Mouse (Mus musculus): Measurements from ENCODE around the gene Slc2a1. TPM values are rescaled to one million over a fixed set of nuclear protein-coding genes. Genes with fewer than 3 reads are reported as not detected.
A peak's percentile ranks its signal among the peaks of the same experiment; 100 is the strongest.

The Slc2a1 gene
- total and polyA plus RNA-seq, 3 experiments: 33.4 to 64.9 (median 46.2) TPM

DNA sequence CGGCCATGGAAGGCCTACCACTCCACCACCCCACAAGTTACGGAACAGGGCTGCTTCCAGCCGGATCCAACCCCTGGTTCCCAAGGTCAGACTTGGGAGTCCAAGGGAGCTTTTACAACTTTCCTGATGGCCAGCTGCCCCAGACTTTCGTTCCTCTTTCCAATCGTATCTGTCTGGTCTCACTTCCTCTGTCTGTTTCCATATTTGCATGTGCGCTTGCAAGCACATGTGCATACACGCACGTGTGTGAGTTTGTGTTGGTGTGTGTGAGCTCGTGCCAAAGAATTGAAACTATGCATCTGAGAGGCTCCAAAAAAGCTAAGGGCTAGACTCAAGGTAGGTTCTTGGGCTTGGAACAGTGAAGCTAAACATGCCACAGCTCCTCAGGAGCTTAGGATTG lies 72.9 kb downstream of the Slc2a1 start:
- no peaks in the 10 kb centered on the region for H3K36me3 ChIP-seq (replicated peaks in 1 of 2; ENCODE audit: control insufficient read depth in 1 of 2, insufficient read depth in 1 of 2, low read length in 1 of 2)
- dilution Hi-C loops (cut with MboI; ENCODE audit: extremely low pct_ligation_motif_present, extremely low pct_unique_long_range_greater_than_20kb, low sequenced_read_pairs): no loop called here

DNA sequence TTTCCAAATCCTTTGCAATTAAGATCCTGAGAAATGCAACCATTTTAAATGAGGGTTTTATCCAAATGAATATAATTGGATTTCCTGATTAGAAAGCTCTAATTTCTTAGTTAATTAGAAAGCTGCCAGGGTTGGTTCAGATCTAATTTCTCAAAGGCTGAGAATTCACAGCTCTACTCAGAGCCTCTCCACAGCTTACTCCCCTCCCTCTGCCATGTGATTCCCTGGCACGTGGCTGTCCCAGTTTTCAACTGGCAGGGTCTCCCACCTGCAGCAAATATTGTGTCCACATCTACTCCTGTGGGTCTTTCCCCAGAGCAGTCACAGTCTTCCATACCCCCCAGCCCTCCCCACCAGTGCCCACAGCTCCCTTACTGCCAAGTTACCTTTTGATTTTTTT lies 75.0 kb downstream of the Slc2a1 start:
- TF ChIP-seq ZC3H11A (IDR thresholded peaks at IDR 0.05; ENCODE audit: low read depth, low read length) (no peak), JUN (IDR thresholded peaks at IDR 0.05; ENCODE audit: insufficient read depth, low read depth, low read length) (no peak), ZKSCAN1 (IDR thresholded peaks at IDR 0.05; ENCODE audit: borderline replicate concordance, low read depth, low read length) (no peak), MAX (IDR thresholded peaks at IDR 0.05; ENCODE audit: low read length) (no peak), PAX5 (IDR thresholded peaks at IDR 0.05; ENCODE audit: low read length) (no peak), RAD21 (IDR thresholded peaks at IDR 0.05; ENCODE audit: low read depth, low read length) (no peak), NELFE (IDR thresholded peaks at IDR 0.05; ENCODE audit: low read depth, low read length) (no peak), MAFK (IDR thresholded peaks at IDR 0.05; ENCODE audit: insufficient replicate concordance, low read length) (no peak), SMC3 (IDR thresholded peaks at IDR 0.05; ENCODE audit: low read depth, low read length) (no peak), SIN3A (IDR thresholded peaks at IDR 0.05; ENCODE audit: low read length) (no peak), KAT2A (IDR thresholded peaks at IDR 0.05; ENCODE audit: insufficient replicate concordance, low read length) (no peak), USF2 (conservative IDR thresholded peaks at IDR 0.05; ENCODE audit: low read depth, low read length) (no peak), BHLHE40 (IDR thresholded peaks at IDR 0.05; ENCODE audit: low read depth, low read length) (no peak)
- Histone ChIP-seq H3K36me3 (replicated peaks in 1 of 2; ENCODE audit: control insufficient read depth in 1 of 2, insufficient read depth in 1 of 2, low read length in 1 of 2) (no peaks in the 10 kb centered on the region), H3K4me1 (ENCODE audit: control insufficient read depth in 1 of 2, insufficient read depth in 2 of 2) (peaks cover 7 to 18% of the 10 kb centered on the region in 2 experiments), H3K4me2 (ENCODE audit: insufficient read depth, low read depth, poor library complexity, severe bottlenecking) (no peak overlapping the region), H3K9ac (ENCODE audit: insufficient read depth, low read depth) (no peak overlapping the region), H3K79me2 (replicated peaks; ENCODE audit: control insufficient read depth, extremely low read depth, insufficient read depth, poor library complexity, severe bottlenecking) (no peaks in the 10 kb centered on the region), H3K4me3 (replicated peaks in 1 of 3; ENCODE audit: low read depth in 2 of 3, low read length in 2 of 3, poor library complexity in 1 of 3) (no peak overlapping the region), H3K27me3 (replicated peaks) (peaks cover 30% of the 10 kb centered on the region), H3K27ac (ENCODE audit: insufficient read depth, low read depth) (no peak overlapping the region), H3K9me3 (replicated peaks; ENCODE audit: low read length) (no peaks in the 10 kb centered on the region)
- in situ Hi-C loops (cut with MboI; ENCODE audit: low pct_ligation_motif_present, low pct_unique_long_range_greater_than_20kb, low sequenced_read_pairs) (no loop called here), dilution Hi-C loops (cut with MboI; ENCODE audit: extremely low pct_ligation_motif_present, extremely low pct_unique_long_range_greater_than_20kb, low sequenced_read_pairs) (no loop called here)
- DNase-seq (ENCODE audit: extremely low read depth): no peak

More for the DNA sequence above, 72.9 kb downstream of the Slc2a1 start:
- Histone ChIP-seq H3K9me3 (replicated peaks; ENCODE audit: low read length) (no peaks in the 10 kb centered on the region), H3K27ac (ENCODE audit: insufficient read depth, low read depth) (no peak overlapping the region), H3K27me3 (replicated peaks) (peaks cover 32% of the 10 kb centered on the region), H3K4me2 (ENCODE audit: insufficient read depth, low read depth, poor library complexity, severe bottlenecking) (0 out of 2 replicates have a peak overlapping the region, but pooled peaks have one; percentile 3), H3K4me1 (ENCODE audit: control insufficient read depth in 1 of 2, insufficient read depth in 2 of 2) (peaks cover 7 to 23% of the 10 kb centered on the region in 2 experiments), H3K9ac (ENCODE audit: insufficient read depth, low read depth) (no peak overlapping the region), H3K79me2 (replicated peaks; ENCODE audit: control insufficient read depth, extremely low read depth, insufficient read depth, poor library complexity, severe bottlenecking) (no peaks in the 10 kb centered on the region), H3K4me3 (replicated peaks in 1 of 3; ENCODE audit: low read depth in 2 of 3, low read length in 2 of 3, poor library complexity in 1 of 3) (no peak overlapping the region)
- peak; percentile 63 for DNase-seq (ENCODE audit: extremely low read depth)
- in situ Hi-C loops (cut with MboI; ENCODE audit: low pct_ligation_motif_present, low pct_unique_long_range_greater_than_20kb, low sequenced_read_pairs): no loop called here
- no peak for TF ChIP-seq JUND (conservative IDR thresholded peaks at IDR 0.05; ENCODE audit: low read depth, low read length)
- TF ChIP-seq RCOR1 (conservative IDR thresholded peaks at IDR 0.05; ENCODE audit: low read depth, low read length): peak; percentile 83; the same call in 1 of the 2 replicates
- TF ChIP-seq POLR2A (IDR thresholded peaks at IDR 0.05; ENCODE audit: low read depth, low read length): no peak
- TF ChIP-seq TCF12 (IDR thresholded peaks at IDR 0.05; ENCODE audit: low read depth, low read length): peak; percentile 73
- peak; percentile 79 for TF ChIP-seq MXI1 (IDR thresholded peaks at IDR 0.05; ENCODE audit: low read depth, low read length)
- peak; percentile 87 for TF ChIP-seq EP300 (IDR thresholded peaks at IDR 0.05; ENCODE audit: low read length)
- TF ChIP-seq ZMIZ1 (IDR thresholded peaks at IDR 0.05; ENCODE audit: low read depth, low read length): no peak
- peak; percentile 98 for TF ChIP-seq MYC (IDR thresholded peaks at IDR 0.05; ENCODE audit: low read depth, low read length)
- TF ChIP-seq CHD2 (IDR thresholded peaks at IDR 0.05; ENCODE audit: low read length): peak; percentile 54; the same call in 1 of the 2 replicates
- TF ChIP-seq CHD1 (IDR thresholded peaks at IDR 0.05; ENCODE audit: low read depth, low read length): no peak
- no peak for TF ChIP-seq JUN (IDR thresholded peaks at IDR 0.05; ENCODE audit: insufficient read depth, low read depth, low read length)
- TF ChIP-seq MAZ (IDR thresholded peaks at IDR 0.05; ENCODE audit: low read depth, low read length): 0 out of 2 replicates have a peak, but pooled peaks have one; percentile 14
- peak; percentile 48; the same call in 1 of the 2 replicates for TF ChIP-seq MEF2A (IDR thresholded peaks at IDR 0.05; ENCODE audit: borderline replicate concordance, low read depth, low read length)
- TF ChIP-seq TBP (conservative IDR thresholded peaks at IDR 0.05; ENCODE audit: low read depth, low read length): no peak
- TF ChIP-seq MAX (IDR thresholded peaks at IDR 0.05; ENCODE audit: low read length): peak; percentile 98
- TF ChIP-seq NRF1 (IDR thresholded peaks at IDR 0.05; ENCODE audit: low read depth, low read length): 0 out of 2 replicates have a peak, but pooled peaks have one; percentile 11
- TF ChIP-seq ETS1 (conservative IDR thresholded peaks at IDR 0.05; ENCODE audit: low read depth, low read length): peak; percentile 87
- peak; percentile 100 for TF ChIP-seq BHLHE40 (IDR thresholded peaks at IDR 0.05; ENCODE audit: low read depth, low read length)
- TF ChIP-seq IRF4 (IDR thresholded peaks at IDR 0.05; ENCODE audit: low read depth, low read length): peak; percentile 82
- TF ChIP-seq ELF1 (IDR thresholded peaks at IDR 0.05; ENCODE audit: low read depth, low read length): no peak
- TF ChIP-seq SIN3A (IDR thresholded peaks at IDR 0.05; ENCODE audit: low read length): peak; percentile 65; the same call in 1 of the 2 replicates

Data from CH12.LX (cell line).